ENCODE assay signal across 13 mouse cellular contexts in the genomic region with DNA sequence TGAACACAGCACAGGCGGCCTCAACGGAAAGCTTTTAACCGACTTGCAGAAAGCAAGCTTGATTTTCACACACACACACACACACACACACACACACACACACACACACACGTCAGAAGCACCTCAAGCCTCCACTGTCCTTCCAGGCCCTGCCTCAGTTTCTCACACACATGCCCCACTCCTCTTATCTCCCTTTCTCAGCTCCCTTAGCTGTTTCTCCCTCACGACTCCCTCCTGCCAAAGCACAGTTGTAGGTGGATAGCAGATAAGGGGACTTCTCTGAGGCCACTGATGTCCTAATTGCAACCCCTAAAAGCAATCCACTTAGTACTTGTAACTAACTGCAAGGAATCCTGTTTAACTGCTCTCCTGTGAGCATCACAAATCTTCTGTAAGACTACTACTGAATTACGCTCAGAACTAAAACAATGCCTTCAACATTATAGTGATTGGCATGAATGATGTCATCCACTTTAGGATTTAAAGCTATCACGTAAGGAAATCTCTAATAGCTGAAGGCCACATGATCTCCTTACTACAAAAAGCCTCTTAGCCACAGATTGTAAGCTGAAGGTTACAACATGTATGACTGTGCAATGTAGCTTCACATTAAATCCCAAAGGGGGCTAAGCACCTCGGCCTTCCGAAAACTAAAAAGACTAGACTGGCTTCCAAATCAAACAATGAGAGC. TPM values are rescaled to one million over a fixed set of nuclear protein-coding genes. Genes with fewer than 3 reads are reported as not detected.
A peak's percentile ranks its signal among the peaks of the same experiment; 100 is the strongest.
DNase-seq lines count a peak whose midpoint lies in the region; ATAC-seq and TF ChIP-seq lines count a peak whose summit lies in the region.
"Had no signal": no experiment of that assay in that cellular context is flagged by ENCODE, and none has a peak within 500 bp of the region (broad histone marks: within the 10 kb centered on the region; RNA-seq: fewer than 3 reads in every experiment).

No protein-coding gene starts in this region.

- H3K4me1 ChIP-seq in kidney, embryonic 16.5 days (ENCODE audit: insufficient read depth, low read length): peaks cover 10% of the 10 kb centered on the region; the same call in 1 of the 2 replicates
- H3K4me1 ChIP-seq in bone marrow, adult 2 months (ENCODE audit: control insufficient read depth, insufficient read depth, low read length): peaks cover 3% of the 10 kb centered on the region; the same call in 1 of the 2 replicates
- H3K4me1 ChIP-seq in neural tube, embryonic 15.5 days: peaks cover 59% of the 10 kb centered on the region

- no peak overlapping the region for H3K4me3 ChIP-seq in kidney, embryonic 16.5 days (ENCODE audit: low read length)
- no peak overlapping the region for H3K4me3 ChIP-seq in bone marrow, adult 2 months (replicated peaks; ENCODE audit: control insufficient read depth, low read depth, low read length)
- no peak overlapping the region for H3K4me3 ChIP-seq in neural tube, embryonic 15.5 days (replicated peaks)
- H3K4me3 ChIP-seq: embryonic facial prominence, embryonic 13.5 days; hindbrain, embryonic 12.5 days had no signal

- ATAC-seq in kidney, embryonic 16.5 days (ENCODE audit: low FRiP score, low TSS enrichment): 0 out of 2 replicates have a peak, but pooled peaks have one; percentile 31
- ATAC-seq in neural tube, embryonic 15.5 days (ENCODE audit: low FRiP score): no peak
- ATAC-seq in monocyte, adult 5-6 weeks (replicated peaks; ENCODE audit: insufficient number of reproducible peaks, low FRiP score, low TSS enrichment, poor library complexity, severe bottlenecking): no peak

- no peaks in the 10 kb centered on the region for H3K27me3 ChIP-seq in kidney, embryonic 16.5 days (ENCODE audit: insufficient read depth, low read length)
- H3K27me3 ChIP-seq in neural tube, embryonic 15.5 days (replicated peaks): no peaks in the 10 kb centered on the region
- H3K27me3 ChIP-seq: embryonic facial prominence, embryonic 13.5 days; hindbrain, embryonic 12.5 days had no signal

- DNase-seq in kidney, postnatal 4 days: no peak
- peak; percentile 83 for DNase-seq in liver
- no peak for DNase-seq in layer of hippocampus, adult 8-10 months (ENCODE audit: low spot score in 2 of 2)
- DNase-seq: cerebellum, adult 9-11 months; right cerebral cortex, postnatal 14 days had no signal

- H3K4me2 ChIP-seq in kidney, embryonic 16.5 days (replicated peaks; ENCODE audit: low read depth, low read length): no peak overlapping the region
- peak overlapping the region; percentile 13; the same call in 1 of the 2 replicates for H3K4me2 ChIP-seq in neural tube, embryonic 15.5 days
- H3K4me2 ChIP-seq: embryonic facial prominence, embryonic 13.5 days; hindbrain, embryonic 12.5 days; midbrain, embryonic 11.5 days had no signal

- H3K9ac ChIP-seq in kidney, embryonic 16.5 days (replicated peaks; ENCODE audit: low read length): no peak overlapping the region
- no peak overlapping the region for H3K9ac ChIP-seq in neural tube, embryonic 15.5 days (replicated peaks)
- H3K9ac ChIP-seq: embryonic facial prominence, embryonic 13.5 days; hindbrain, embryonic 12.5 days had no signal

- no peak overlapping the region for H3K27ac ChIP-seq in kidney, embryonic 16.5 days (ENCODE audit: low read length)
- peak overlapping the region; percentile 73 for H3K27ac ChIP-seq in bone marrow, adult 2 months (ENCODE audit: control insufficient read depth, insufficient read depth, low read depth, low read length, poor library complexity)
- H3K27ac ChIP-seq in neural tube, embryonic 15.5 days (replicated peaks): no peak overlapping the region
- H3K27ac ChIP-seq: embryonic facial prominence, embryonic 13.5 days; hindbrain, embryonic 12.5 days; kidney, postnatal 0 days had no signal

- H3K9me3 ChIP-seq in kidney, embryonic 16.5 days (ENCODE audit: low read length): no peaks in the 10 kb centered on the region
- H3K9me3 ChIP-seq in neural tube, embryonic 15.5 days (replicated peaks): no peaks in the 10 kb centered on the region
- H3K9me3 ChIP-seq: embryonic facial prominence, embryonic 13.5 days; hindbrain, embryonic 12.5 days had no signal

- 54% methylated on average over 9 of the region's 9 CpGs for WGBS in kidney, embryonic 16.5 days
- 63% methylated on average over 9 of the region's 9 CpGs for WGBS in bone marrow, adult 2 months
- 37% methylated on average over 9 of the region's 9 CpGs for WGBS in neural tube, embryonic 15.5 days

- no peak for TF ChIP-seq POLR2A in bone marrow, adult 2 months (IDR thresholded peaks at IDR 0.05; ENCODE audit: borderline replicate concordance, control insufficient read depth, low read depth, low read length)

- no peaks in the 10 kb centered on the region for H3K36me3 ChIP-seq in kidney, embryonic 16.5 days (ENCODE audit: insufficient read depth, low read length)
- no peaks in the 10 kb centered on the region for H3K36me3 ChIP-seq in neural tube, embryonic 15.5 days
- H3K36me3 ChIP-seq: embryonic facial prominence, embryonic 13.5 days had no signal

- no peak for TF ChIP-seq CTCF in bone marrow, adult 2 months (IDR thresholded peaks at IDR 0.05; ENCODE audit: control insufficient read depth, insufficient read depth, low read length)

RNA-seq across cellular contexts. Expression of gene Prkar2b, which starts 6.5 kb away (rescaled TPM):
- polyA plus RNA-seq in kidney, embryonic 16.5 days (2015; fragmentation: Nextera tagmentation; extraction: Ambion mirVana): 17.4 and 18.7 TPM in 2 replicates
- 97.6 and 124 TPM in 2 replicates for polyA plus RNA-seq in bone marrow, adult 2 months (2011; ENCODE audit: insufficient read depth, insufficient read length, low replicate concordance, missing spikeins)
- polyA plus RNA-seq in neural tube, embryonic 15.5 days (2015; fragmentation: Nextera tagmentation; extraction: Ambion mirVana): 99.0 and 123 TPM in 2 replicates
- 10 to 100 TPM; 29.5 to 35.0 (median 31.3) TPM for total RNA-seq in layer of hippocampus, adult 8-10 months (2022)
- total RNA-seq in monocyte, adult 5-6 weeks (2017): 7.4 to 40.0 TPM (median 13.8 TPM) in 3 replicates
